Mouse (Mus musculus) heart, embryonic 14.5 days (tissue): Measurements from ENCODE around the gene Pofut2. TPM values are rescaled to one million over a fixed set of nuclear protein-coding genes. Genes with fewer than 3 reads are reported as not detected.
"Not testable (repeated sequence)": the region's sequence is repeated elsewhere in the genome, so short reads cannot be mapped to it uniquely, and the experiment has no call there.

Source experiments
- ATAC-seq: fragments of 200-750 bp; cut with Nextera tagmentation; 2 replicates; pipeline ENCODE4 v1.8.0; 2017; ENCODE audit warnings: low read depth, moderate TSS enrichment; ENCODE audit not compliant: insufficient number of reproducible peaks, insufficient read depth, low FRiP score
- H3K27ac ChIP-seq, 2 experiments: fragments of 200-500 bp in 1 of 2; fragments of 300-500 bp in 1 of 2; sonication (generic) in 1 of 2; replicated peaks in 1 of 2; 2 replicates each; pipeline ENCODE4 v1.5.1; 2012 to 2014; ENCODE audit warnings: low read depth in 2 of 2, low read length in 2 of 2, control low read depth in 1 of 2, mild to moderate bottlenecking in 1 of 2, mixed read lengths in 1 of 2; ENCODE audit not compliant: control insufficient read depth in 1 of 2, insufficient read depth in 1 of 2
- H3K27me3 ChIP-seq: fragments of 300-500 bp; sonication (generic); 2 replicates; pipeline ENCODE4 v1.6.1; 2014; ENCODE audit warnings: mild to moderate bottlenecking, low read length, control low read depth; ENCODE audit not compliant: control insufficient read depth, insufficient read depth
- H3K36me3 ChIP-seq: fragments of 300-500 bp; sonication (generic); 2 replicates; pipeline ENCODE4 v1.6.1; 2014; ENCODE audit warnings: mild to moderate bottlenecking, control low read depth, low read length, mixed read lengths; ENCODE audit not compliant: control insufficient read depth, insufficient read depth
- H3K4me1 ChIP-seq, 2 experiments: fragments of 200-500 bp in 1 of 2; fragments of 300-500 bp in 1 of 2; sonication (generic) in 1 of 2; 2 replicates each; pipeline ENCODE4 v1.6.1; 2012 to 2014; ENCODE audit warnings: low read length in 2 of 2, control low read depth in 1 of 2, mixed read lengths in 1 of 2; ENCODE audit not compliant: control insufficient read depth in 2 of 2, insufficient read depth in 2 of 2
- H3K4me2 ChIP-seq: fragments of 300-500 bp; sonication (generic); 2 replicates; pipeline ENCODE4 v1.6.1; 2014; ENCODE audit warnings: mild to moderate bottlenecking, low read length
- H3K4me3 ChIP-seq, 2 experiments: fragments of 200-500 bp in 1 of 2; fragments of 300-500 bp in 1 of 2; sonication (generic) in 1 of 2; 2 replicates each; pipeline ENCODE4 v1.5.1; 2012 to 2014; ENCODE audit warnings: low read length in 2 of 2, mild to moderate bottlenecking in 2 of 2, control low read depth in 1 of 2, low read depth in 1 of 2, moderate library complexity in 1 of 2; ENCODE audit not compliant: control insufficient read depth in 1 of 2, insufficient read depth in 1 of 2
- H3K9ac ChIP-seq: fragments of 300-500 bp; sonication (generic); 2 replicates; pipeline ENCODE4 v1.6.1; 2014; ENCODE audit warnings: mild to moderate bottlenecking, low read length
- H3K9me3 ChIP-seq: fragments of 300-500 bp; sonication (generic); 2 replicates; pipeline ENCODE4 v1.6.1; 2016; ENCODE audit warnings: low read length, control low read depth; ENCODE audit not compliant: control insufficient read depth
- WGBS: fragments of 180-500 bp; shearing (Covaris S2); extraction: QIAGEN DNeasy Blood & Tissue Kit; methylation state at CpG from one replicate; pipeline ENCODE4 v1.1.7; 2014; 5-methylcytosine and 5-hydroxymethylcytosine counted together
- polyA plus RNA-seq: library from polyadenylated mRNA; unstranded; fragments of >200 nt; fragmentation: Nextera tagmentation; extraction: Ambion mirVana; gene quantifications from 2 replicates; pipeline ENCODE4 v1.2.1, GENCODE M21; 2014

Pofut2 gene
- polyA plus RNA-seq, 1 experiment from 2014 or later = 105 TPM

GRCm38 (mm10) chr10:77272980-77273730 is 14.1 kb downstream of the Pofut2 start:
- Histone ChIP-seq H3K27ac (no peak overlapping the region), H3K27me3 (no peaks in the 10 kb centered on the region)
- WGBS = 62% methylated on average over 11 of the region's 11 CpGs

GRCm38 (mm10) chr10:77273798-77274197 is 14.8 kb downstream of the Pofut2 start:
- H3K9ac ChIP-seq = no peak overlapping the region
- no peak overlapping the region for H3K4me3 ChIP-seq
- H3K4me1 ChIP-seq = no peaks in the 10 kb centered on the region; a peak in 1 of 4 replicates
- H3K9me3 ChIP-seq = no peaks in the 10 kb centered on the region
- H3K27me3 ChIP-seq = no peaks in the 10 kb centered on the region
- no peak overlapping the region for H3K4me2 ChIP-seq
- no peak overlapping the region for H3K27ac ChIP-seq
- ATAC-seq = no peak
- H3K36me3 ChIP-seq = peaks cover 14% of the 10 kb centered on the region

More at GRCm38 (mm10) chr10:77272980-77273730, 14.1 kb downstream of the Pofut2 start:
- no peak overlapping the region for H3K9ac ChIP-seq
- H3K9me3 ChIP-seq = no peaks in the 10 kb centered on the region
- no peak for ATAC-seq
- H3K4me2 ChIP-seq = no peak overlapping the region
- peaks cover 21% of the 10 kb centered on the region for H3K36me3 ChIP-seq
- no peak overlapping the region for H3K4me3 ChIP-seq
- no peaks in the 10 kb centered on the region; a peak in 1 of 4 replicates for H3K4me1 ChIP-seq

GRCm38 (mm10) chr10:77282085-77282484 is 23.1 kb downstream of the Pofut2 start:
- not testable (repeated sequence) for ATAC-seq, H3K9me3 ChIP-seq, H3K27me3 ChIP-seq, H3K36me3 ChIP-seq, H3K4me3 ChIP-seq, H3K9ac ChIP-seq, H3K27ac ChIP-seq, H3K4me2 ChIP-seq
- WGBS = 82% methylated on average over 1 of the region's 1 CpGs
- H3K4me1 ChIP-seq = peaks cover 7 to 19% of the 10 kb centered on the region in 2 experiments; a peak in 3 of 4 replicates

GRCm38 (mm10) chr10:77282822-77283221 is 23.8 kb downstream of the Pofut2 start:
- Histone ChIP-seq H3K4me1 (peaks cover 14 to 26% of the 10 kb centered on the region in 2 experiments; a peak in 3 of 4 replicates), H3K27ac (no peak overlapping the region), H3K27me3 (no peaks in the 10 kb centered on the region), H3K9me3 (no peaks in the 10 kb centered on the region), H3K36me3 (no peaks in the 10 kb centered on the region), H3K4me3 (no peak overlapping the region), H3K9ac (no peak overlapping the region), H3K4me2 (no peak overlapping the region)
- WGBS = 16% methylated on average over 6 of the region's 6 CpGs
- no peak for ATAC-seq

GRCm38 (mm10) chr10:77284832-77285231 is 25.8 kb downstream of the Pofut2 start:
- Histone ChIP-seq H3K27ac (peak overlapping the region; percentile 5 to 48), H3K4me1 (peaks cover 20 to 39% of the 10 kb centered on the region in 2 experiments), H3K4me2 (no peak overlapping the region), H3K36me3 (no peaks in the 10 kb centered on the region), H3K9me3 (no peaks in the 10 kb centered on the region), H3K27me3 (no peaks in the 10 kb centered on the region), H3K4me3 (no peak overlapping the region), H3K9ac (no peak overlapping the region)
- no peak for ATAC-seq
- 22% methylated on average over 6 of the region's 6 CpGs for WGBS

GRCm38 (mm10) chr10:77287626-77288025 is 28.6 kb downstream of the Pofut2 start:
- H3K4me1 ChIP-seq = peaks cover 22 to 47% of the 10 kb centered on the region in 2 experiments
- no peak for ATAC-seq

GRCm38 (mm10) chr10:77288639-77289195 is 29.7 kb downstream of the Pofut2 start:
- Histone ChIP-seq H3K9me3 (no peaks in the 10 kb centered on the region), H3K4me2 (peak overlapping the region; percentile 35), H3K27me3 (no peaks in the 10 kb centered on the region), H3K4me3 (no peak overlapping the region), H3K4me1 (peaks cover 22 to 47% of the 10 kb centered on the region in 2 experiments), H3K27ac (peak overlapping the region; percentile 6 to 37; a peak in 3 of 4 replicates), H3K9ac (no peak overlapping the region), H3K36me3 (peaks cover 8% of the 10 kb centered on the region; the same call in 1 of the 2 replicates)
- WGBS = 18% methylated on average over 5 of the region's 5 CpGs
- ATAC-seq = no peak

More at GRCm38 (mm10) chr10:77287626-77288025, 28.6 kb downstream of the Pofut2 start:
- no peak overlapping the region for H3K9ac ChIP-seq
- H3K36me3 ChIP-seq = no peaks in the 10 kb centered on the region
- H3K4me3 ChIP-seq = no peak overlapping the region
- H3K27me3 ChIP-seq = no peaks in the 10 kb centered on the region
- 70% methylated on average over 8 of the region's 8 CpGs for WGBS
- no peak overlapping the region for H3K4me2 ChIP-seq
- no peaks in the 10 kb centered on the region for H3K9me3 ChIP-seq
- H3K27ac ChIP-seq = no peak overlapping the region
